Mouse (Mus musculus) liver, embryonic 14.5 days (tissue): Measurements from ENCODE around the gene Upk1a. TPM values are rescaled to one million over a fixed set of nuclear protein-coding genes. Genes with fewer than 3 reads are reported as not detected.

Source experiments
- ATAC-seq: fragments of 200-750 bp; cut with Nextera tagmentation; 2 replicates; pipeline ENCODE4 v1.8.0; 2017; ENCODE audit warnings: moderate number of reproducible peaks, mild to moderate bottlenecking, moderate library complexity; ENCODE audit not compliant: insufficient read depth
- DNase-seq, 3 experiments: peaks; one replicate each; pipeline ENCODE4 v3.0.0-alpha.2; 2012 to 2013; ENCODE audit warnings: low read depth in 3 of 3, low spot score in 3 of 3
- H3K27ac ChIP-seq: fragments of 300-500 bp; sonication (generic); 2 replicates; pipeline ENCODE4 v1.5.1; 2014; ENCODE audit warnings: moderate library complexity, mild to moderate bottlenecking, control low read depth, inconsistent platforms
- H3K27me3 ChIP-seq: fragments of 300-500 bp; sonication (generic); 2 replicates; pipeline ENCODE4 v1.6.1; 2014; ENCODE audit warnings: mild to moderate bottlenecking, low read length, moderate library complexity; ENCODE audit not compliant: control insufficient read depth, insufficient read depth
- H3K36me3 ChIP-seq: fragments of 300-500 bp; sonication (generic); replicated peaks from 2 replicates; pipeline ENCODE4 v1.6.1; 2014; ENCODE audit warnings: low read depth; ENCODE audit not compliant: control insufficient read depth, insufficient read depth
- H3K4me1 ChIP-seq, 2 experiments: fragments of 200-500 bp in 1 of 2; fragments of 300-500 bp in 1 of 2; sonication (generic) in 1 of 2; replicated peaks; 2 replicates each; pipeline ENCODE4 v1.6.1; 2012 to 2014; ENCODE audit warnings: antibody characterized with exemption in 1 of 2, inconsistent platforms in 1 of 2, low read length in 1 of 2; ENCODE audit not compliant: control insufficient read depth in 2 of 2, insufficient read depth in 2 of 2
- H3K4me2 ChIP-seq: fragments of 300-500 bp; sonication (generic); 2 replicates; pipeline ENCODE4 v1.6.1; 2014; ENCODE audit warnings: low read depth, mild to moderate bottlenecking, control low read depth, moderate library complexity
- H3K4me3 ChIP-seq, 2 experiments: fragments of 200-500 bp in 1 of 2; fragments of 300-500 bp in 1 of 2; sonication (generic) in 1 of 2; 2 replicates each; pipeline ENCODE4 v1.5.1; 2012 to 2014; ENCODE audit warnings: low read depth in 2 of 2, low read length in 2 of 2, mild to moderate bottlenecking in 2 of 2, control low read depth in 1 of 2, inconsistent platforms in 1 of 2, moderate library complexity in 1 of 2; ENCODE audit not compliant: insufficient read depth in 1 of 2
- H3K9ac ChIP-seq: fragments of 300-500 bp; sonication (generic); replicated peaks from 2 replicates; pipeline ENCODE4 v1.6.1; 2014; ENCODE audit warnings: mild to moderate bottlenecking, control low read depth, moderate library complexity
- H3K9me3 ChIP-seq: fragments of 300-500 bp; sonication (generic); 2 replicates; pipeline ENCODE4 v1.6.1; 2016; ENCODE audit warnings: low read length, mixed read lengths; ENCODE audit not compliant: control insufficient read depth
- CTCF ChIP-seq: IDR thresholded peaks from 2 replicates; pipeline ENCODE4 v1.5.1; 2016; ENCODE audit warnings: antibody characterized with exemption, low read depth, control low read depth
- EP300 ChIP-seq: IDR thresholded peaks from 2 replicates; pipeline ENCODE4 v1.6.1; 2016; ENCODE audit warnings: antibody characterized with exemption, low read depth
- WGBS: fragments of 180-500 bp; shearing (Covaris S2); extraction: QIAGEN DNeasy Blood & Tissue Kit; methylation state at CpG from one replicate; pipeline ENCODE4 v1.1.7; 2014; ENCODE audit not compliant: insufficient replicate concordance; 5-methylcytosine and 5-hydroxymethylcytosine counted together
- polyA plus RNA-seq, 2 experiments: library from polyadenylated mRNA; depleted of rRNA in 1 of 2; stranded (reverse) in 1 of 2; unstranded in 1 of 2; fragments of >200 nt; fragmentation: Nextera tagmentation in 1 of 2; extraction: Ambion mirVana in 1 of 2; gene quantifications; 2 replicates each; pipeline versions ENCODE4 v1.2.1 to v1.2.3; 2012 to 2014

Gene Upk1a
- polyA plus RNA-seq, 2 experiments: 0.29 TPM; not detected in 1

- Histone ChIP-seq H3K36me3 (peaks cover 23% of the 10 kb centered on the region), H3K27me3 (no peaks in the 10 kb centered on the region), H3K9me3 (no peaks in the 10 kb centered on the region), H3K4me2 (peak overlapping the region; percentile 90), H3K27ac (peak overlapping the region; percentile 67), H3K9ac (peak overlapping the region; percentile 98), H3K4me3 (peak overlapping the region; percentile 82 to 94), H3K4me1 (peaks cover 4 to 10% of the 10 kb centered on the region in 2 experiments)
- under 1% methylated on average over 60 of the region's 67 CpGs for WGBS
- DNase-seq (peak in 1 of 3 experiments; percentile 16), ATAC-seq (peak; percentile 32)
- TF ChIP-seq EP300 (no peak), CTCF (no peak)
These were observed 24.6 kb downstream of the Upk1a start for GRCm38 (mm10) chr7:30587842-30588667.

- Histone ChIP-seq H3K36me3 (peaks cover 36% of the 10 kb centered on the region), H3K27ac (no peak overlapping the region), H3K9me3 (no peaks in the 10 kb centered on the region), H3K4me3 (no peak overlapping the region), H3K4me1 (peaks cover 4 to 9% of the 10 kb centered on the region in 2 experiments), H3K9ac (peak overlapping the region; percentile 98; the same call in 1 of the 2 replicates), H3K27me3 (no peaks in the 10 kb centered on the region), H3K4me2 (no peak overlapping the region; the same call in 1 of the 2 replicates)
- TF ChIP-seq CTCF (no peak), EP300 (no peak)
- WGBS: 85% methylated on average over 28 of the region's 28 CpGs
- no peak for DNase-seq
- no peak for ATAC-seq
These were observed 26.1 kb downstream of the Upk1a start for GRCm38 (mm10) chr7:30586455-30587020.

- TF ChIP-seq EP300: no peak
- TF ChIP-seq CTCF: no peak
- no peak overlapping the region for H3K4me2 ChIP-seq
- H3K4me1 ChIP-seq: peaks cover 4 to 9% of the 10 kb centered on the region in 2 experiments
- H3K27ac ChIP-seq: no peak overlapping the region
- H3K27me3 ChIP-seq: no peaks in the 10 kb centered on the region
- 82% methylated on average over 7 of the region's 7 CpGs for WGBS
- H3K4me3 ChIP-seq: no peak overlapping the region
- DNase-seq (no peak), ATAC-seq (no peak)
- peaks cover 47% of the 10 kb centered on the region for H3K36me3 ChIP-seq
- no peaks in the 10 kb centered on the region for H3K9me3 ChIP-seq
- H3K9ac ChIP-seq: no peak overlapping the region
These were observed 27.5 kb downstream of the Upk1a start for GRCm38 (mm10) chr7:30585170-30585569.

DNA sequence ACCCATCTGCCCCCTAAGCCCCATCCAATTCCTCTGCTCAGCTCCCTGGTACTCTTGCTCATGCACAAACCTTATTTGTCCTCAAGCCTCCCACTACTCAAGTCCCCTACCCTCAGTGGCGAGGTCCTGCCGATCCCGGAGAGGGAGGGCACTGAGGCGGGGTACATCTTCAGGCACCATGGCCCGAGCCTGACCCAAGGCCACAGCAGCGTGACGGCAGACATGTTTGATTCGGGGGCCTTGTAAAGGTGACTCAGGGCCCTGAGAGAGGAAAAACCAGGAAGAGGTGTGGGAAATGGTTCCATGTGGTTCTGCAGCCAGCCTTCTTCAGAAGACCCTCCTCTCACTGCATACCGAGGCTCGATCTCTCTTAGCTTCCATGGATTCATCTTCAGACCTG is 28.3 kb downstream of the Upk1a start:
- Histone ChIP-seq H3K27ac (no peak overlapping the region), H3K36me3 (peaks cover 52% of the 10 kb centered on the region), H3K9ac (no peak overlapping the region), H3K27me3 (no peaks in the 10 kb centered on the region), H3K9me3 (no peaks in the 10 kb centered on the region), H3K4me3 (no peak overlapping the region), H3K4me2 (no peak overlapping the region), H3K4me1 (peaks cover 0 to 6% of the 10 kb centered on the region in 2 experiments)
- TF ChIP-seq EP300 (no peak), CTCF (no peak)
- no peak for DNase-seq
- ATAC-seq: no peak
- WGBS: 86% methylated on average over 10 of the region's 10 CpGs

DNA sequence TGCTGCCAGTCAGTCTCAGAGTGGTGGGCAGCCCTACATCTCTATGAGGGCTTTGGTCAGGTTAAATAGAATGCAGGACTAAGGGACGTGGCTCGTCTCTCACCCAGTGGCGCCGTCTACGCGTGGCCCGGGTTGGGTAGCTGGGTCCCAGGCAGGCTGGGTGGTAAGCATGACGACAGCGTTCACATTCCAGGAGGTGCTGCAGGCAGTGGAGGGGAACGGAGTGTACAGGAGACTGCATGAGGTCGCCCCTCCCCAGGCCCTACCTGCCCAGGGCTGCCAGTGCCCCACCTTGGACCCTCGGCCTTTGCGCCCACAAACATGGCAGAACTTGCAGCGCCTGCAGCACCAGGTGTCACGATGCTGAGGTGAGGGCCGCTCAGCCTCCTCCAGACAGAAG is 31.1 kb downstream of the Upk1a start:
- no peak for DNase-seq
- Histone ChIP-seq H3K9me3 (no peaks in the 10 kb centered on the region), H3K4me3 (no peak overlapping the region), H3K27me3 (no peaks in the 10 kb centered on the region), H3K36me3 (peaks cover 77% of the 10 kb centered on the region), H3K27ac (no peak overlapping the region), H3K4me1 (no peaks in the 10 kb centered on the region), H3K9ac (no peak overlapping the region), H3K4me2 (no peak overlapping the region)
- ATAC-seq: no peak
- TF ChIP-seq EP300: no peak
- TF ChIP-seq CTCF: no peak
- WGBS: 91% methylated on average over 16 of the region's 16 CpGs
